ENCODE assay signal across 8 mouse cellular contexts in genomic region chr2:93457426-93458130, GRCm38 (mm10). TPM values are rescaled to one million over a fixed set of nuclear protein-coding genes. Genes with fewer than 3 reads are reported as not detected.
A peak's percentile ranks its signal among the peaks of the same experiment; 100 is the strongest.
DNase-seq lines count a peak whose midpoint lies in the region; ATAC-seq lines count a peak whose summit lies in the region.

No protein-coding gene starts in this region.

- DNase-seq in forebrain, embryonic 14.5 days (ENCODE audit: low spot score) = peak; percentile 43
- DNase-seq in midbrain, embryonic 10.5 days (ENCODE audit: low spot score) = no peak
- DNase-seq in kidney, postnatal 10 days = peak; percentile 62
- no peak for DNase-seq in embryo, embryonic 11 days
- no peak for DNase-seq in cerebellum, adult 18-20 months

- H3K4me2 ChIP-seq in forebrain, embryonic 14.5 days (ENCODE audit: low read length) = no peak overlapping the region
- no peak overlapping the region for H3K4me2 ChIP-seq in forebrain, embryonic 15.5 days (replicated peaks)
- no peak overlapping the region for H3K4me2 ChIP-seq in midbrain, embryonic 15.5 days
- H3K4me2 ChIP-seq in stomach, embryonic 15.5 days = no peak overlapping the region

- WGBS in forebrain, embryonic 14.5 days = 63% methylated on average over 6 of the region's 6 CpGs
- WGBS in forebrain, embryonic 15.5 days = 64% methylated on average over 6 of the region's 6 CpGs
- 83% methylated on average over 6 of the region's 6 CpGs for WGBS in midbrain, embryonic 10.5 days
- WGBS in midbrain, embryonic 15.5 days = 63% methylated on average over 6 of the region's 6 CpGs
- 69% methylated on average over 6 of the region's 6 CpGs for WGBS in stomach, embryonic 15.5 days

- H3K36me3 ChIP-seq in forebrain, embryonic 14.5 days (ENCODE audit: control insufficient read depth, insufficient read depth, low read length) = no peaks in the 10 kb centered on the region
- H3K36me3 ChIP-seq in forebrain, embryonic 15.5 days = no peaks in the 10 kb centered on the region
- H3K36me3 ChIP-seq in midbrain, embryonic 10.5 days = 0 out of 2 replicates have a peak, but pooled peaks cover 3% of the 10 kb centered on the region
- no peaks in the 10 kb centered on the region for H3K36me3 ChIP-seq in midbrain, embryonic 15.5 days (replicated peaks)
- no peaks in the 10 kb centered on the region for H3K36me3 ChIP-seq in stomach, embryonic 15.5 days

- H3K9ac ChIP-seq in forebrain, embryonic 14.5 days (ENCODE audit: low read length) = no peak overlapping the region
- no peak overlapping the region for H3K9ac ChIP-seq in forebrain, embryonic 15.5 days (replicated peaks)
- H3K9ac ChIP-seq in midbrain, embryonic 15.5 days = no peak overlapping the region
- no peak overlapping the region for H3K9ac ChIP-seq in stomach, embryonic 15.5 days

- no peak overlapping the region for H3K4me3 ChIP-seq in forebrain, embryonic 14.5 days (ENCODE audit: low read depth, low read length)
- no peak overlapping the region for H3K4me3 ChIP-seq in forebrain, embryonic 15.5 days
- H3K4me3 ChIP-seq in midbrain, embryonic 10.5 days = no peak overlapping the region
- H3K4me3 ChIP-seq in midbrain, embryonic 15.5 days = no peak overlapping the region
- H3K4me3 ChIP-seq in stomach, embryonic 15.5 days (replicated peaks) = no peak overlapping the region

- 0 out of 2 replicates have a peak, but pooled peaks cover 7% of the 10 kb centered on the region for H3K4me1 ChIP-seq in forebrain, embryonic 14.5 days (ENCODE audit: control insufficient read depth, insufficient read depth, low read length)
- peaks cover 15% of the 10 kb centered on the region for H3K4me1 ChIP-seq in forebrain, embryonic 15.5 days
- peaks cover 37% of the 10 kb centered on the region for H3K4me1 ChIP-seq in midbrain, embryonic 10.5 days
- peaks cover 14% of the 10 kb centered on the region for H3K4me1 ChIP-seq in midbrain, embryonic 15.5 days
- H3K4me1 ChIP-seq in stomach, embryonic 15.5 days = peaks cover 49% of the 10 kb centered on the region

- ATAC-seq in forebrain, embryonic 14.5 days = no peak
- no peak for ATAC-seq in forebrain, embryonic 15.5 days (replicated peaks)
- ATAC-seq in midbrain, embryonic 15.5 days (replicated peaks) = no peak
- ATAC-seq in stomach, embryonic 15.5 days (ENCODE audit: insufficient read depth, low FRiP score, low read depth) = no peak

- H3K9me3 ChIP-seq in forebrain, embryonic 14.5 days (replicated peaks; ENCODE audit: control insufficient read depth, low read length) = no peaks in the 10 kb centered on the region
- no peaks in the 10 kb centered on the region for H3K9me3 ChIP-seq in forebrain, embryonic 15.5 days
- H3K9me3 ChIP-seq in midbrain, embryonic 10.5 days (replicated peaks) = peaks cover 6% of the 10 kb centered on the region; the same call in 1 of the 2 replicates
- H3K9me3 ChIP-seq in midbrain, embryonic 15.5 days = no peaks in the 10 kb centered on the region
- no peaks in the 10 kb centered on the region for H3K9me3 ChIP-seq in stomach, embryonic 15.5 days

- H3K27ac ChIP-seq in forebrain, embryonic 14.5 days (ENCODE audit: low read depth, low read length) = no peak overlapping the region
- H3K27ac ChIP-seq in forebrain, embryonic 15.5 days (replicated peaks) = no peak overlapping the region
- H3K27ac ChIP-seq in midbrain, embryonic 10.5 days (replicated peaks) = peak overlapping the region; percentile 30
- H3K27ac ChIP-seq in midbrain, embryonic 15.5 days = no peak overlapping the region
- 0 out of 2 replicates have a peak overlapping the region, but pooled peaks have one; percentile 75 for H3K27ac ChIP-seq in stomach, embryonic 15.5 days

- no peaks in the 10 kb centered on the region for H3K27me3 ChIP-seq in forebrain, embryonic 14.5 days (replicated peaks; ENCODE audit: control insufficient read depth, insufficient read depth, low read length)
- no peaks in the 10 kb centered on the region for H3K27me3 ChIP-seq in forebrain, embryonic 15.5 days
- peaks cover 46% of the 10 kb centered on the region for H3K27me3 ChIP-seq in midbrain, embryonic 10.5 days (ENCODE audit: low read depth, poor library complexity, severe bottlenecking)
- H3K27me3 ChIP-seq in midbrain, embryonic 15.5 days (replicated peaks) = peaks cover 17% of the 10 kb centered on the region
- H3K27me3 ChIP-seq in stomach, embryonic 15.5 days (replicated peaks) = no peaks in the 10 kb centered on the region

RNA-seq across cellular contexts. Expression of gene Cd82, which starts 5.4 kb away (rescaled TPM):
- 16.8 and 18.6 TPM in 2 replicates for polyA plus RNA-seq in forebrain, embryonic 14.5 days (2014; fragmentation: Nextera tagmentation; extraction: Ambion mirVana)
- polyA plus RNA-seq in forebrain, embryonic 15.5 days (2015; fragmentation: Nextera tagmentation; extraction: Ambion mirVana) = 17.6 and 19.6 TPM in 2 replicates
- polyA plus RNA-seq in midbrain, embryonic 10.5 days (2016; fragmentation: Nextera tagmentation; extraction: Ambion mirVana) = 5.1 and 5.9 TPM in 2 replicates
- polyA plus RNA-seq in midbrain, embryonic 15.5 days (2015; fragmentation: Nextera tagmentation; extraction: Ambion mirVana) = 22.1 and 24.8 TPM in 2 replicates
- 87.7 and 95.0 TPM in 2 replicates for polyA plus RNA-seq in stomach, embryonic 15.5 days (2015; fragmentation: Nextera tagmentation; extraction: Ambion mirVana)

Comparison
In these comparisons a context has a peak if more than half of its experiments do, and no peak if none do; other contexts are left out.
1. H3K27ac ChIP-seq: peak in midbrain, embryonic 10.5 days (single experiment) and stomach, embryonic 15.5 days (single experiment); none in forebrain, embryonic 14.5 days (single experiment), forebrain, embryonic 15.5 days (single experiment) and midbrain, embryonic 15.5 days (single experiment).
2. DNase-seq: peak in forebrain, embryonic 14.5 days (single experiment) and kidney, postnatal 10 days (single experiment); none in midbrain, embryonic 10.5 days (single experiment), embryo, embryonic 11 days (single experiment) and cerebellum, adult 18-20 months (0 of 2).